Mouse (Mus musculus) CD4-positive, CD25-positive, alpha-beta regulatory T cell, adult 4 months (primary cell): ENCODE results near the gene Csmd2. TPM values are rescaled to one million over a fixed set of nuclear protein-coding genes. Genes with fewer than 3 reads are reported as not detected.
"Not testable (repeated sequence)": the region's sequence is repeated elsewhere in the genome, so short reads cannot be mapped to it uniquely, and the experiment has no call there.

Experiments used
- ATAC-seq: one replicate; pipeline ENCODE4 v1.8.0; 2017
- polyA plus RNA-seq, 2 experiments: library from polyadenylated mRNA; unstranded; fragments of 100-300 nt; shearing (Covaris generic); gene quantifications; one replicate each; pipeline ENCODE4 v1.2.1; 2017

Csmd2 gene
- polyA plus RNA-seq, 2 experiments from 2014 or later: not detected

GRCm38 (mm10) chr4:128514496-128514895 is 526.8 kb downstream of the Csmd2 start:
- no peak for ATAC-seq

GRCm38 (mm10) chr4:128521276-128521675 is 533.6 kb downstream of the Csmd2 start:
- no peak for ATAC-seq

- ATAC-seq: no peak
These were observed 555.7 kb downstream of the Csmd2 start for GRCm38 (mm10) chr4:128543378-128543777.

GRCm38 (mm10) chr4:128543956-128544486 is 556.4 kb downstream of the Csmd2 start:
- not testable (repeated sequence) for ATAC-seq

GRCm38 (mm10) chr4:128550756-128551155 is 563.1 kb downstream of the Csmd2 start:
- no peak for ATAC-seq

GRCm38 (mm10) chr4:128554198-128554597 is 566.5 kb downstream of the Csmd2 start:
- no peak for ATAC-seq

GRCm38 (mm10) chr4:128560327-128560726 is 572.7 kb downstream of the Csmd2 start:
- no peak for ATAC-seq

- ATAC-seq: no peak
These were observed 588.2 kb downstream of the Csmd2 start for GRCm38 (mm10) chr4:128575811-128576210.

GRCm38 (mm10) chr4:128579182-128579581 is 591.5 kb downstream of the Csmd2 start:
- ATAC-seq: no peak

GRCm38 (mm10) chr4:128593286-128593685 is 605.6 kb downstream of the Csmd2 start:
- no peak for ATAC-seq

- peak; percentile 71 for ATAC-seq
These were observed 606.4 kb downstream of the Csmd2 start for GRCm38 (mm10) chr4:128594062-128594461.

- no peak for ATAC-seq
These were observed 610.3 kb downstream of the Csmd2 start for GRCm38 (mm10) chr4:128597801-128598560.

- no peak for ATAC-seq
These were observed 618.9 kb downstream of the Csmd2 start for GRCm38 (mm10) chr4:128606586-128606985.

GRCm38 (mm10) chr4:128607661-128608060 is 620.0 kb downstream of the Csmd2 start:
- ATAC-seq: no peak

GRCm38 (mm10) chr4:128609276-128609924 is 621.7 kb downstream of the Csmd2 start:
- ATAC-seq: no peak

- peak; percentile 98 for ATAC-seq
These were observed 622.3 kb downstream of the Csmd2 start, which contains the start of gene Zscan20 for GRCm38 (mm10) chr4:128609925-128610402. Gene Zscan20, minus strand, starts transcription at chr4:128610098.

- no peak for ATAC-seq
These were observed 623.0 kb downstream of the Csmd2 start for GRCm38 (mm10) chr4:128610706-128611105.

- ATAC-seq: not testable (repeated sequence)
These were observed 624.1 kb downstream of the Csmd2 start for GRCm38 (mm10) chr4:128611726-128612125.

- no peak for ATAC-seq
These were observed 625.7 kb downstream of the Csmd2 start for GRCm38 (mm10) chr4:128613326-128613725.

- peak; percentile 15 for ATAC-seq
These were observed 628.1 kb downstream of the Csmd2 start for GRCm38 (mm10) chr4:128615761-128616160.
